Mouse (Mus musculus) bone marrow, adult 2 months (tissue): ENCODE results near the gene Egfr.

Experiments
- CTCF ChIP-seq: fragments of 200-500 bp; IDR thresholded peaks from 2 replicates; pipeline ENCODE4 v1.5.1; 2011; ENCODE audit warnings: low read length, control low read depth; ENCODE audit not compliant: control insufficient read depth, insufficient read depth
- POLR2A ChIP-seq: fragments of 200-500 bp; IDR thresholded peaks from 2 replicates; pipeline ENCODE4 v1.6.1; 2011; ENCODE audit warnings: low read depth, mild to moderate bottlenecking, control low read depth, low read length, borderline replicate concordance; ENCODE audit not compliant: control insufficient read depth

GRCm38 (mm10) chr11:16831974-16832464 lies 80.0 kb downstream of the Egfr start:
- no peak for TF ChIP-seq CTCF
- no peak for TF ChIP-seq POLR2A
